Mouse (Mus musculus): ENCODE measurements around the gene Qpctl. TPM values are rescaled to one million over a fixed set of nuclear protein-coding genes. Genes with fewer than 3 reads are reported as not detected.
A peak's percentile ranks its signal among the peaks of the same experiment; 100 is the strongest.
"Not testable (repeated sequence)": the region's sequence is repeated elsewhere in the genome, so short reads cannot be mapped to it uniquely, and the experiment has no call there.

Gene Qpctl
- polyA plus RNA-seq, 1 experiment from 2014 or later, result 21.2 TPM

DNA sequence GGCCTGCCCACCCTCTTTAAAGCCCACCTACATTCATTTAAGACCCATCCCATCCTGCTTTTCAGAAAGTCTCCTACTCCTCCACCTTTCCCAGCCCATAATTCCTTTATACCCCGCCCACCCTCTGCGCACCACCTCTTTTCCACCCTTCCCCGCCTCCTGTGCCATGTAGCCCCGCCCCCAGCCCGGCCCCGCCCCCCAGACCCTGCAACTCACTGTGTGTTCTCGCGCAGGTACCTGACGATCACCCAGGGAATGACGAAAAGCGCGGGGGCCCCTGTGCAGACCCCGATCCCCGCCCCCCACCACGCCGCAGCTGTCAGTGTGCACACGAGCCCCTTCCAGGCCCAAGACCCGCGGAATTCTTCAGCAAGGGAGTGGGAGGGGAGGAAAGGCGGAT lies 11.0 kb upstream of the Qpctl start:
- peak overlapping the region; percentile 60 for H3K4me2 ChIP-seq (replicated peaks)
- H3K4me1 ChIP-seq, result peaks cover 28% of the 10 kb centered on the region
- no peaks in the 10 kb centered on the region for H3K9me3 ChIP-seq (replicated peaks)
- peak overlapping the region; percentile 56 for H3K9ac ChIP-seq
- 1% methylated on average over 20 of the region's 20 CpGs for WGBS
- peaks cover 55% of the 10 kb centered on the region for H3K27me3 ChIP-seq
- no peak for ATAC-seq (ENCODE audit: low FRiP score)
- H3K27ac ChIP-seq, result no peak overlapping the region
- H3K36me3 ChIP-seq, result no peaks in the 10 kb centered on the region; the same call in 1 of the 2 replicates
- H3K4me3 ChIP-seq, result peak overlapping the region; percentile 33

DNA sequence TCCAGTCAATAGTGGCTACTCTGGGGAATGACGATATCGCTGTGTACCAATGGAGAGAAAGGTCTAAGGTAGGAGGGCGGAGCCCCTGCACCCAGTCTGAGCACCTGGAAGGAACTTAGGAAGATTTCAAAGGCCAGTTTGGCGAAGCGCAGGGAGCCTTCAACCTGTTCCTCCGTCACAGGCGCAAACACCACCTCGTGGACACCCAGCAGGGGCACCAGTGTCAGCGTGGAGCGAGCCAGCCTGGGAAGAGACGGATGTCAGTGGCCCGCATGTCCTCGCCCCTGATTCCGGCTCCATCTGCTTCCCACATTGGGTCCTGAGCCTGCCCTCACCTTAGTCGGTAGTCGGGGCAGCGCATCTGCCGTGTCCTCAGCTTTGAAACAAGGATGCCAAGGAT lies 10.3 kb upstream of the Qpctl start:
- no peak overlapping the region for H3K4me2 ChIP-seq (replicated peaks)
- peaks cover 7% of the 10 kb centered on the region for H3K36me3 ChIP-seq
- 14% methylated on average over 18 of the region's 18 CpGs for WGBS
- ATAC-seq (ENCODE audit: low FRiP score), result no peak
- H3K4me1 ChIP-seq, result peaks cover 21% of the 10 kb centered on the region
- H3K27ac ChIP-seq, result no peak overlapping the region
- no peaks in the 10 kb centered on the region for H3K9me3 ChIP-seq (replicated peaks)
- H3K4me3 ChIP-seq, result no peak overlapping the region
- H3K9ac ChIP-seq, result peak overlapping the region; percentile 38; the same call in 1 of the 2 replicates
- peaks cover 48% of the 10 kb centered on the region for H3K27me3 ChIP-seq

DNA sequence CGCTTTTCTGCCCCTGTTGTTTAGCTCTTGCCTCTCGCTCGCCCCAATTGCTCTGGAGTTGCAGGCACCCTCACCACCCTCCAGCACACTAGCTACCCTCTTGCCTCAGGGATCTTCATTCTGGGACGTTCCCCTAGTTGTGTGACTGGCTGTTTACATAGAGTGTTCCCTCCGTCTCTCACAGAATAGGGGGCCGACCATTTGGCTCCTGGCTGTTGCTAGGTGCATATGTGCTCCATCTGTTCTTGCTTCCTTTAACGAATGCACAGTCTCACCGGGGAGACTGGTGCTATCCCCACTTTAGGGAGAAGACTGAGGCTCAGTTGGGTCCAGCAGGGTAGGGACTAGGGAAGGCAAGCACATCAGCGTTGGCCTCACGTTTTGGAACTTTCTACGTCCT lies 9.5 kb upstream of the Qpctl start:
- peaks cover 15% of the 10 kb centered on the region for H3K36me3 ChIP-seq
- no peaks in the 10 kb centered on the region for H3K9me3 ChIP-seq (replicated peaks)
- H3K9ac ChIP-seq, result no peak overlapping the region
- no peak overlapping the region for H3K4me3 ChIP-seq
- 62% methylated on average over 11 of the region's 11 CpGs for WGBS
- no peak overlapping the region for H3K27ac ChIP-seq
- H3K27me3 ChIP-seq, result peaks cover 40% of the 10 kb centered on the region
- peaks cover 14% of the 10 kb centered on the region for H3K4me1 ChIP-seq
- no peak overlapping the region for H3K4me2 ChIP-seq (replicated peaks)
- ATAC-seq (ENCODE audit: low FRiP score), result no peak

DNA sequence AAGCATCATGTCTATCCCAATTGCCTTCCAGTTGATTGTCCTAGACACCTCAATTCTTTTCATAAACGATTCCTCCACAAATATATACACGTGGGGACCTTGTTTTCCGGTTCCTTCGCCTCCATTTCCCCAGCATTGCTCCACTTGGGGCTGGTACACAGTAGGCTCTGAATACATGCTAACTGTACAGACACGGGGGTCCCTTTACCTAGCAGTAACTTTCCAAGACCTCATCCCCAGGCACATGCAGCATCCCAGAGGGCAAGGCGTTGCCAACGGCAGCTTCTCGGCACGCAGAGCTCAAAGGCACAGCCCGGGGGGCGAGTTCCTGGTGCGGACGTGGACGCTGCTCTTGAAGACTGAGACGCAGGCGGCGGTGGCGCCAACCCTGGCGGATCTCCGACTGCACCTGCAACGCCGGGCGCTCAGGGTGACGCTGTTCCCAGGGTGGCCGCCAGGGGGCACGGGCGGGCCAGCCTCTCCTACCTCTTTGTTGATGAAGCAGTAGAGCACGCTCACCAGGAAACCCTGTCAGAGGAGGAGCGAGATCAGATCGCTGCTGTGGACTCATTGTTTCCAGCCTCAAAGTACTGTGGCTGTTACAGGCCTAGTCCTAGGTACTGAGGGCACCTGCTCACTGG lies 8.2 kb upstream of the Qpctl start:
- WGBS, result 6% methylated on average over 30 of the region's 30 CpGs
- Histone ChIP-seq H3K27me3 (peaks cover 27% of the 10 kb centered on the region), H3K9me3 (replicated peaks) (no peaks in the 10 kb centered on the region), H3K36me3 (peaks cover 26% of the 10 kb centered on the region), H3K9ac (peak overlapping the region; percentile 38; the same call in 1 of the 2 replicates), H3K4me3 (peak overlapping the region; percentile 17; the same call in 1 of the 2 replicates), H3K4me2 (replicated peaks) (peak overlapping the region; percentile 50), H3K27ac (peak overlapping the region; percentile 77), H3K4me1 (peaks cover 14% of the 10 kb centered on the region)
- peak; percentile 74 for ATAC-seq (ENCODE audit: low FRiP score)

DNA sequence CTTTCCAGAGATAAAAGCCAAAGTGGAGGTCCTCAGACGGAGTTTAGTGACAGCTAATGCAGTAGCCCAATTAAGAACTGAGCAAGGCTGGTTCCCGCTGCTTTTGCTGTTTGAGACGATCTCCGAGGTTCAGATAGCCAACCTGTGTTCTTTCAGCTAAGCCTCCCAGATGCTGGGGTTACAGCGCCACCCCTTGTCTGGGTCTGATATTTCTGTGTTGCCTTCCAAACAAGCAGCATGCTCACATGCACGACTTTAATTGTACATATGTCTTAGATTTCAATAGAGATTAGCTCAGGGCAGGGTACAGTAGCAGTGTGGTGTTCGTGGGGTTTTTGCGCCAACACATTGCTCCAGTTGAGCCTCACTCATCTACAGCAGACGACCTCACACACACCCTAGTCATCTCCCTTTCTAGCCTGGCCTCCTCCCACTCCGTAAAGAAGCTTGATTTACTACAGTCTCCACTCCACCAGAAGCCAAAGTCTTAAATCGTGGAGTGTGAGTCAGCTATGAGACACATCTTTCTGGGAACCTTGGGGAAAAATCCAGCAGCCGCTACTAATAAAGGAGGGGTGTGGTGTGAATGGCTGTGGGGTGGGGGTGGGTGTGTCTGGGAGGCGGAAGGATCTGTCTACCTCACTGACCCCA lies 6.9 kb upstream of the Qpctl start:
- Histone ChIP-seq H3K4me2 (replicated peaks) (no peak overlapping the region), H3K4me3 (no peak overlapping the region), H3K27me3 (peaks cover 26% of the 10 kb centered on the region), H3K36me3 (peaks cover 34% of the 10 kb centered on the region), H3K9me3 (replicated peaks) (no peaks in the 10 kb centered on the region), H3K27ac (no peak overlapping the region), H3K9ac (no peak overlapping the region; the same call in 1 of the 2 replicates), H3K4me1 (peaks cover 16% of the 10 kb centered on the region)
- ATAC-seq (ENCODE audit: low FRiP score), result no peak
- WGBS, result 62% methylated on average over 13 of the region's 13 CpGs

DNA sequence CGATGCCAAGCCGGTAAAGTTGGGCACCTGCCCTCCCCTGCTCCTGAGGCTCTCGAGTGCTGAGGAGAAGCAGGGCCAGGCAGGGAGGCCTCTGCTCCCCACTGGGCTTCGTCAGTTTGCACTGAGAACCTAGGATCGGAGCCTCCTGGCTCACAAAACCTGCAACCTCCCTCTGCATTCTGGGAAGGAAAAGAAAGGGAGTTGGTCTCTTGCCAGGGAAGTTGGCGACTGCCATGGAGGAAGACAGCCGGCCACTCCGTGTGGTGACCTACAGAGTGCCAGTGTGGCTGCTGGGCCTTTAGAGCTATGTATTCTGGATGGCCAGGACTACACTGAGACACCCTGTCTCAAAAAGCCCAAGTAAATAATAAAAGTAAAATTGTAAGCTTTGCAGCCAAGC lies 5.7 kb upstream of the Qpctl start:
- WGBS, result 82% methylated on average over 8 of the region's 8 CpGs
- Histone ChIP-seq H3K9ac (no peak overlapping the region), H3K27ac (no peak overlapping the region), H3K27me3 (peaks cover 15% of the 10 kb centered on the region), H3K4me2 (replicated peaks) (no peak overlapping the region), H3K4me3 (no peak overlapping the region), H3K9me3 (replicated peaks) (no peaks in the 10 kb centered on the region), H3K4me1 (peaks cover 18% of the 10 kb centered on the region), H3K36me3 (peaks cover 34% of the 10 kb centered on the region)
- no peak for ATAC-seq (ENCODE audit: low FRiP score)

DNA sequence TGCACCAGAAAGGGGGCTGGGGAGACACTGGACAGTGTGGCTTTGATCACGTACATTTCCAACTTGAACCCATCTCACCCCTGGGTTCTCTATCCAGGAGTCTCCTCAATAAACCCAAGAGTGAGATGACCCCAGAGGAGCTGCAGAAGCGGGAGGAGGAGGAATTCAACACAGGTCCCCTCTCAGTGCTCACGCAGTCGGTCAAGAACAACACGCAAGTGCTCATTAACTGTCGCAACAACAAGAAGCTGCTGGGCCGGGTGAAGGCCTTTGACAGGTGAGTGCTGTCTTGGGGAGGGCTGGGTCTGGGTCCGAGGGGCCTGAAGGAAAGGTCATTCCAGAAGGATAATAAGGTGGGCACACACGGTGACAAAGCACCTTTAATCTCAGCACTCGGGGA lies 2.0 kb upstream of the Qpctl start:
- H3K4me2 ChIP-seq (replicated peaks); H3K9ac ChIP-seq; H3K27ac ChIP-seq; H3K27me3 ChIP-seq; H3K9me3 ChIP-seq (replicated peaks); ATAC-seq (ENCODE audit: low FRiP score): not testable (repeated sequence)
- peak overlapping the region; percentile 60; the same call in 1 of the 2 replicates for H3K4me3 ChIP-seq
- H3K36me3 ChIP-seq, result peaks cover 41% of the 10 kb centered on the region
- WGBS, result 93% methylated on average over 10 of the region's 10 CpGs
- peaks cover 24% of the 10 kb centered on the region for H3K4me1 ChIP-seq

DNA sequence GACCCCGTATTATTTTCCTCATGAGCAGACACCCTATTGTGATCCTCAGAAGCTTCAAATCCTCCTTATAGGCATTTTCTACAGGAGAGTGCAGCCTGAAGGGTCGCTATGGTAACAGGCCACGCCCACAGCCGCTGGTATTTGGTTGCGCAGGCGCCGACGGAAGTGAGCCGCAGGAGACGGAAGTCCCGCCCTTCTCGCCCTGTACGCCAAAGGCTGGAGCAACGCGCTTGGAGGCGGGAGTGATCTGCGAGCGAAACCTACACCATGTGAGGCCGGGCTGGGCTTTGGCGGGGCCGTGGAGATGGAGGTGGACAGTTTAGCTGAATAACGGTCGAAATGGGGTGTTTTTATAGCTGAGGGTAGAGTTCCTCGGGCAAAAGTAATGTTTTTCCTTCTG lies 535 bp upstream of the Qpctl start, which contains the start of gene Snrpd2:
Gene Snrpd2, plus strand, starts transcription at position 97 of the 400 bp plus-strand sequence.
- H3K36me3 ChIP-seq, result peaks cover 40% of the 10 kb centered on the region
- ATAC-seq (ENCODE audit: low FRiP score), result peak; percentile 92
- H3K4me1 ChIP-seq, result peaks cover 24% of the 10 kb centered on the region
- no peaks in the 10 kb centered on the region for H3K9me3 ChIP-seq (replicated peaks)
- H3K9ac ChIP-seq, result peak within 1 kb of the TSS; percentile 73
- peak within 1 kb of the TSS; percentile 66 for H3K4me2 ChIP-seq (replicated peaks)
- WGBS, result 0% methylated on average over 24 of the region's 24 CpGs
- peak within 1 kb of the TSS; percentile 60 for H3K4me3 ChIP-seq
- no peaks in the 10 kb centered on the region for H3K27me3 ChIP-seq
- H3K27ac ChIP-seq, result peak within 1 kb of the TSS; percentile 86

DNA sequence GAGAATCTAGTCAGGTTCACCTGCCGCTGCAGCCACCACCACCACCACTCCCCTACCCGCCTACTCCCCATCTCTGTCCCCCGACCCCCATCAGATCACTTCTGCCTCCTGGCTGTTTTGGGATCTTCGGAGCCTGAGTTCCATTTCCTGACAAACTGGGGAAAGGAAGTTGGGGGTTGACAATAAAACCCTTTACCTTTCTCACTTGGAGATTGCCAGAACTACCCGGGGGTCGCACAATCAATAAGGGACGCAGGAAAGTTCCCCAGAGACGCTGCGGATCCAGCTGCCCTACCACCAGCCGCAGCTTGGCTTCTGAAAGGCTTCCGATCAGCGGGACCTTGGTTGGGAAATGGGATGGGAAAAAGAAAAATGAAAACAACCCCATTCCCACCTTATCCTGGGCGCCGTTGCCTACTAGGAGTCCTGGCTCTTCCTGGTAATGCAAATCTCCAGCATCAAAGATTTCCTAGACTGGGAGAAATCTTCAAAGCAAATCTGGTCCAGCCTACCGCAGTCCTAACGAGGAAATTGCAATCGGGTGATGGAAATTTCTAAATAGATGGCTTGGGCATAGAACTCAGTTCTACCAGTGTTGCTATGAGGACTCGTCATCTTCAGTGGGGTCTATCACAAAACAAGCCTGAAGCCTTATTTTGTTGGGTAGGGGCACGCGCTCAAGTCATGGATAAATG lies 764 bp downstream of the Qpctl start:
- peaks cover 27% of the 10 kb centered on the region for H3K36me3 ChIP-seq
- H3K4me3 ChIP-seq, result peak overlapping the region; percentile 60
- 13% methylated on average over 20 of the region's 20 CpGs for WGBS
- H3K4me2 ChIP-seq (replicated peaks), result peak overlapping the region; percentile 66
- peak overlapping the region; percentile 86 for H3K27ac ChIP-seq
- no peaks in the 10 kb centered on the region for H3K9me3 ChIP-seq (replicated peaks)
- H3K27me3 ChIP-seq, result no peaks in the 10 kb centered on the region
- peak overlapping the region; percentile 73 for H3K9ac ChIP-seq
- H3K4me1 ChIP-seq, result peaks cover 24% of the 10 kb centered on the region
- ATAC-seq (ENCODE audit: low FRiP score), result no peak

DNA sequence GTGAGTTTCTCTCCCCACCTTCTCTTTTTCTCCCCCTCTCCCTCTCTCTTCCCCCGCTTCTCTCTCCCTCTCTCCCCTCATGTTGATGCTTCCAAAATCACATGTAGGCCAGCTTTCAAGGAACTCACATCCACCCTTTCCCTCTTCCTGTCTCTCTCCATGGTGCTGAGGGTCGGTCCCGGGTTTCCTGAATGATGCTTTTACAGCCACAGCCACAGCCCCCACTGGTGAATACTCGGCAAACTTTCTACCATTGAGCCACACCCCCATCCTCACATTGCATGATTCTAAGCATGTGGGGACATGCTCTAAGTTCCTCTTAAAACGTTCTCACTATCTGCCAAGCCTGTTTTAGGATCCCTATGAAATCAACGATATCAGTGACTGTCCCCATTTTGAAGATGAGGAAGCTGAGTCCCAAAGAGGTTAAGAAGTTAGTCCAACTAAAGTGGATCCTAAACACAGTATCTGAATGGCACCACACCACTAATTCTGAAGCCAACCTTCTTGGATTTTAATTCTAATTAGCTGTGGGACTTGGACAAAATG lies 1.5 kb downstream of the Qpctl start:
- no peak for ATAC-seq (ENCODE audit: low FRiP score)
- H3K9ac ChIP-seq, result peak overlapping the region; percentile 9; the same call in 1 of the 2 replicates
- H3K36me3 ChIP-seq, result peaks cover 22% of the 10 kb centered on the region
- peak overlapping the region; percentile 60; the same call in 1 of the 2 replicates for H3K4me3 ChIP-seq
- H3K4me2 ChIP-seq (replicated peaks), result peak overlapping the region; percentile 66
- 62% methylated on average over 6 of the region's 6 CpGs for WGBS
- peaks cover 24% of the 10 kb centered on the region for H3K4me1 ChIP-seq
- H3K9me3 ChIP-seq (replicated peaks), result no peaks in the 10 kb centered on the region
- H3K27me3 ChIP-seq, result no peaks in the 10 kb centered on the region
- no peak overlapping the region for H3K27ac ChIP-seq

DNA sequence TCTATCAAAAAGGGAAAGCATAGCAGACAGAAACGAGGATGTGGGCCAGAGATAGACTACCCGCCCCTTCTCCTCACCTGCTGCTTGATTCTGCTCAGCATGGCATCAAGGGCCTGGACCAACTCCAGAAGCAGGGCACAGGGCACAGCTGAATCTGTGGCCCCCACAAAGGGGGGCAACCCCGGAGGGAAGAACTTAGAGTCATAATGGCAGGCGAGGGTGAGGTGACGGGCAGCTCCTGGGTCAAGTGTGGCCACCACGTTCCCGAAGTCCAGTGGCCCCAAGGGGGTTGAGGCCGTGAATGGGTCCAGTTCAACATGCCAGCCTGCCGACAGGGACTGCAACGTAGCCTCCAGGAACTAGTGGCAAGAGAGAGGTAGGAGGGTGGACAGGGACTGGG lies 2.3 kb downstream of the Qpctl start:
- Histone ChIP-seq H3K36me3 (peaks cover 24% of the 10 kb centered on the region), H3K9me3 (replicated peaks) (no peaks in the 10 kb centered on the region), H3K9ac (no peak overlapping the region), H3K4me3 (no peak overlapping the region), H3K27ac (no peak overlapping the region), H3K27me3 (no peaks in the 10 kb centered on the region), H3K4me1 (peaks cover 24% of the 10 kb centered on the region), H3K4me2 (replicated peaks) (no peak overlapping the region)
- 89% methylated on average over 10 of the region's 10 CpGs for WGBS
- ATAC-seq (ENCODE audit: low FRiP score), result no peak

DNA sequence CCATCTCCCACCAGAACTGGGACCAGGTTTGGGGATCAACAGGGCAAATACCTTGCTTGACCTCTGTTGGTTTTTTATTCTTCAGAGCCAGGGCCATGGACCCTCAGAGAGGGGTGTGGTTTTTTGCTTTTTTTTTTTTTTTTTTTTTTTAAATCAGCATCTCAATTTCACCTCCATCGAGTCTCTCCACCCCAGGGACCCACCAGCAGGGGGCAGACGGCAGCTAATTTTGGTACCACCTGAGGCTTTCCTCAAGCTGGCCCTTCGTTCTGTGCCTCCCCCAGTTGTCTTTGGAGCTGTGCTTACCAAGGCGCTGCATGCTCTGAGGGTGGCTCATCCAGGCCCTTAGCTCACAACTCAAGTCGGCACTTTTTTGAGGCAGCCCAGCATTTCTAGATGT lies 11.7 kb downstream of the Qpctl start:
- H3K27me3 ChIP-seq, result no peaks in the 10 kb centered on the region
- H3K9me3 ChIP-seq (replicated peaks), result no peaks in the 10 kb centered on the region
- H3K4me1 ChIP-seq, result no peaks in the 10 kb centered on the region
- no peak overlapping the region for H3K4me2 ChIP-seq (replicated peaks)
- H3K36me3 ChIP-seq, result peaks cover 71% of the 10 kb centered on the region
- H3K4me3 ChIP-seq, result no peak overlapping the region
- WGBS, result 55% methylated on average over 5 of the region's 5 CpGs
- no peak overlapping the region for H3K27ac ChIP-seq
- no peak for ATAC-seq (ENCODE audit: low FRiP score)
- no peak overlapping the region for H3K9ac ChIP-seq
